Mouse (Mus musculus) MEL (cell line): Measurements from ENCODE around the gene Fthl17a. TPM values are rescaled to one million over a fixed set of nuclear protein-coding genes. Genes with fewer than 3 reads are reported as not detected.

Experiments
- DNase-seq: peaks from one replicate; pipeline ENCODE4 v3.0.0; 2011; ENCODE audit warnings: low read depth, low spot score
- H3K27ac ChIP-seq: 2 replicates; pipeline ENCODE4 v1.5.1; 2012; ENCODE audit warnings: low read depth, mild to moderate bottlenecking, control low read depth, low read length, moderate library complexity; ENCODE audit not compliant: control insufficient read depth
- H3K27me3 ChIP-seq, 2 experiments: fragments of 150-350 bp in 1 of 2; sonication (generic) in 1 of 2; 2 replicates each; pipeline ENCODE4 v1.6.1; 2012; ENCODE audit warnings: low read length in 2 of 2, mild to moderate bottlenecking in 2 of 2, improper control_type of control experiment in 1 of 2, moderate library complexity in 1 of 2; ENCODE audit not compliant: insufficient read depth in 2 of 2, control insufficient read depth in 1 of 2
- H3K36me3 ChIP-seq, 2 experiments: 2 replicates each; pipeline ENCODE4 v1.6.1; 2012 to 2014; ENCODE audit warnings: low read length in 2 of 2, improper control_type of control experiment in 1 of 2, inconsistent platforms in 1 of 2, mild to moderate bottlenecking in 1 of 2; ENCODE audit not compliant: insufficient read depth in 2 of 2, control insufficient read depth in 1 of 2
- H3K4me1 ChIP-seq, 2 experiments: fragments of 150-350 bp in 1 of 2; sonication (generic) in 1 of 2; 2 replicates each; pipeline ENCODE4 v1.6.1; 2012; ENCODE audit warnings: low read length in 2 of 2, improper control_type of control experiment in 1 of 2, mild to moderate bottlenecking in 1 of 2; ENCODE audit not compliant: insufficient read depth in 2 of 2, control insufficient read depth in 1 of 2
- H3K4me3 ChIP-seq, 2 experiments: fragments of 150-350 bp in 1 of 2; sonication (generic) in 1 of 2; 2 replicates each; pipeline ENCODE4 v1.5.1; 2012; ENCODE audit warnings: low read depth in 2 of 2, low read length in 2 of 2, mild to moderate bottlenecking in 2 of 2, moderate library complexity in 2 of 2, control low read depth in 1 of 2, improper control_type of control experiment in 1 of 2; ENCODE audit not compliant: control insufficient read depth in 1 of 2, insufficient read depth in 1 of 2
- H3K79me2 ChIP-seq: 2 replicates; pipeline ENCODE4 v1.6.1; 2012; ENCODE audit warnings: mild to moderate bottlenecking, low read length, moderate library complexity; ENCODE audit not compliant: control insufficient read depth, poor library complexity, insufficient read depth
- H3K9ac ChIP-seq: 2 replicates; pipeline ENCODE4 v1.6.1; 2012; ENCODE audit warnings: low read depth, mild to moderate bottlenecking, control low read depth, low read length, moderate library complexity; ENCODE audit not compliant: control insufficient read depth, poor library complexity, severe bottlenecking
- H3K9me3 ChIP-seq: fragments of 150-350 bp; sonication (generic); replicated peaks from 2 replicates; pipeline ENCODE4 v1.6.1; 2012; ENCODE audit warnings: mild to moderate bottlenecking, low read length, improper control_type of control experiment, moderate library complexity; ENCODE audit not compliant: insufficient read depth
- CHD1 ChIP-seq: IDR thresholded peaks from 2 replicates; pipeline ENCODE4 v1.6.1; 2012; ENCODE audit warnings: low read depth, mild to moderate bottlenecking, inconsistent platforms, low read length, improper control_type of control experiment
- CTCF ChIP-seq, 3 experiments: IDR thresholded peaks in 2 of 3; conservative IDR thresholded peaks in 1 of 3; 2 replicates each; pipeline ENCODE4 v1.5.1; 2011 to 2012; ENCODE audit warnings: low read length in 3 of 3, low read depth in 2 of 3, mild to moderate bottlenecking in 2 of 3, improper control_type of control experiment in 1 of 3, inconsistent platforms in 1 of 3, mixed read lengths in 1 of 3, moderate library complexity in 1 of 3; ENCODE audit not compliant: control insufficient read depth in 1 of 3, insufficient read depth in 1 of 3, poor library complexity in 1 of 3, severe bottlenecking in 1 of 3
- E2F4 ChIP-seq: IDR thresholded peaks from 2 replicates; pipeline ENCODE4 v1.6.1; 2011; ENCODE audit warnings: low read depth, low read length, improper control_type of control experiment, borderline replicate concordance
- EP300 ChIP-seq, 2 experiments: IDR thresholded peaks; 2 replicates each; pipeline ENCODE4 v1.6.1; 2011; ENCODE audit warnings: improper control_type of control experiment in 2 of 2, low read length in 2 of 2, low read depth in 1 of 2, mild to moderate bottlenecking in 1 of 2
- ETS1 ChIP-seq: IDR thresholded peaks from 2 replicates; pipeline ENCODE4 v1.6.1; 2012; ENCODE audit warnings: low read depth, mild to moderate bottlenecking, inconsistent platforms, low read length, improper control_type of control experiment, moderate library complexity
- MAFK ChIP-seq: IDR thresholded peaks from 2 replicates; pipeline ENCODE4 v1.6.1; 2011; ENCODE audit warnings: low read depth, mild to moderate bottlenecking, low read length, improper control_type of control experiment, borderline replicate concordance
- NELFE ChIP-seq: IDR thresholded peaks from 2 replicates; pipeline ENCODE4 v1.6.1; 2011; ENCODE audit warnings: low read depth, low read length, improper control_type of control experiment
- NRF1 ChIP-seq: IDR thresholded peaks from 2 replicates; pipeline ENCODE4 v1.6.1; 2014; ENCODE audit warnings: low read depth, mild to moderate bottlenecking, inconsistent platforms, low read length, improper control_type of control experiment, moderate library complexity; ENCODE audit not compliant: poor library complexity, insufficient read depth, severe bottlenecking
- POLR2AphosphoS2 ChIP-seq: IDR thresholded peaks from 2 replicates; pipeline ENCODE4 v1.6.1; 2011; ENCODE audit warnings: low read length, improper control_type of control experiment
- POLR2AphosphoS5 ChIP-seq: IDR thresholded peaks from 2 replicates; pipeline ENCODE4 v1.6.1; 2012; ENCODE audit warnings: low read depth, borderline replicate concordance, mild to moderate bottlenecking, inconsistent platforms, low read length, moderate library complexity, mixed read lengths
- TAL1 ChIP-seq: IDR thresholded peaks from 2 replicates; pipeline ENCODE4 v1.6.1; 2012; ENCODE audit warnings: mild to moderate bottlenecking, inconsistent platforms, low read length, moderate library complexity, mixed read lengths
- TBP ChIP-seq: IDR thresholded peaks from 2 replicates; pipeline ENCODE4 v1.8.0; 2011; ENCODE audit warnings: low read depth, low read length, improper control_type of control experiment
- ZMIZ1 ChIP-seq: IDR thresholded peaks from 2 replicates; pipeline ENCODE4 v1.6.1; 2012; ENCODE audit warnings: low read depth, mild to moderate bottlenecking, inconsistent platforms, low read length, improper control_type of control experiment, moderate library complexity
- ZNF384 ChIP-seq: IDR thresholded peaks from 2 replicates; pipeline ENCODE4 v1.6.1; 2012; ENCODE audit warnings: low read depth, mild to moderate bottlenecking, inconsistent platforms, low read length, improper control_type of control experiment
- polyA plus RNA-seq, 2 experiments: library from polyadenylated mRNA; stranded (reverse) in 1 of 2; unstranded in 1 of 2; fragments of >175 nt in 1 of 2; fragments of >200 nt in 1 of 2; gene quantifications; 2 replicates each; pipeline versions ENCODE4 v1.2.1 to v1.2.4; 2012; ENCODE audit warnings: low replicate concordance in 2 of 2, low read depth in 1 of 2; ENCODE audit not compliant: insufficient read length in 2 of 2, insufficient read depth in 1 of 2, missing spikeins in 1 of 2
- total RNA-seq: library from RNA; depleted of rRNA; stranded (reverse); fragments of 300-350 nt; gene quantifications from 2 replicates; pipeline ENCODE4 v1.2.3, GENCODE M21; 2012

The Fthl17a gene
- total and polyA plus RNA-seq, 3 experiments: not detected

- Histone ChIP-seq H3K9ac (no peak overlapping the region), H3K4me1 (no peaks in the 10 kb centered on the region), H3K27me3 (no peaks in the 10 kb centered on the region), H3K9me3 (no peaks in the 10 kb centered on the region), H3K79me2 (no peaks in the 10 kb centered on the region), H3K27ac (no peak overlapping the region), H3K36me3 (no peaks in the 10 kb centered on the region), H3K4me3 (no peak overlapping the region)
- no peak for DNase-seq
- TF ChIP-seq NELFE: no peak
- TF ChIP-seq POLR2AphosphoS2: no peak
- no peak for TF ChIP-seq NRF1
- no peak for TF ChIP-seq ETS1
- no peak for TF ChIP-seq EP300 (IDR thresholded peaks at IDR 0.05; ENCODE audit: low read depth in 1 of 2, low read length in 2 of 2)
- TF ChIP-seq TBP: no peak
- no peak for TF ChIP-seq MAFK
- TF ChIP-seq ZNF384: no peak
- TF ChIP-seq E2F4: no peak
- no peak for TF ChIP-seq TAL1
Observed at GRCm38 (mm10) chrX:85318576-85318975, 69.1 kb downstream of the Fthl17a start.

DNA sequence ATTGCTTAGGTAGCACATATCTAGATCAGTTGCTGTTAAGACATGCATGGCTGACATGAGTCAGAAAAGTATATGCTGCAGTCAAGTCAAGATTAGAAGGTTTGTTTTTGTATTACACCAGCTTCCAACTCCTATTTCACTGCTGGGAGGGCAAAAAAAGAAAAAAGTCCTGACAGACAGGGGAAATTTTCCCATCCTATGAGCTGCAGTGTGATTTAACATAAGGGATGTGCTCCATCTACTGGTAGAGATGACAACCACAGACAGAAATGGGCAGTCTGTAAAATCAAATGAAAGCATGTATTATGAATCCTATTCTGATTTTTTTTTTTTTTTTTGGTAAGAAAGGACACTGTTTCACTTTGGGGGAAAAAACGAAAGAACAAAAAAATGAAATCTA is 69.7 kb downstream of the Fthl17a start:
- Histone ChIP-seq H3K9ac (no peak overlapping the region), H3K27me3 (no peaks in the 10 kb centered on the region), H3K79me2 (no peaks in the 10 kb centered on the region), H3K9me3 (no peaks in the 10 kb centered on the region), H3K27ac (no peak overlapping the region), H3K4me1 (no peaks in the 10 kb centered on the region), H3K4me3 (no peak overlapping the region), H3K36me3 (no peaks in the 10 kb centered on the region)
- TF ChIP-seq CHD1 (no peak), ZMIZ1 (no peak), CTCF (IDR thresholded peaks at IDR 0.05 in 2 of 3, conservative IDR thresholded peaks at IDR 0.05 in 1 of 3; ENCODE audit: control insufficient read depth in 1 of 3, insufficient read depth in 1 of 3, low read depth in 2 of 3, low read length in 3 of 3, poor library complexity in 1 of 3, severe bottlenecking in 1 of 3) (0 out of 6 replicates have a peak, but pooled peaks of 1 of the 3 experiments have one; percentile 1), POLR2AphosphoS5 (no peak)
- DNase-seq: peak; percentile 0
